Mouse (Mus musculus): ENCODE measurements around the gene Pde6d. TPM values are rescaled to one million over a fixed set of nuclear protein-coding genes. Genes with fewer than 3 reads are reported as not detected.

Pde6d gene
- polyA plus RNA-seq, 1 experiment from 2014 or later: 128 TPM

DNA sequence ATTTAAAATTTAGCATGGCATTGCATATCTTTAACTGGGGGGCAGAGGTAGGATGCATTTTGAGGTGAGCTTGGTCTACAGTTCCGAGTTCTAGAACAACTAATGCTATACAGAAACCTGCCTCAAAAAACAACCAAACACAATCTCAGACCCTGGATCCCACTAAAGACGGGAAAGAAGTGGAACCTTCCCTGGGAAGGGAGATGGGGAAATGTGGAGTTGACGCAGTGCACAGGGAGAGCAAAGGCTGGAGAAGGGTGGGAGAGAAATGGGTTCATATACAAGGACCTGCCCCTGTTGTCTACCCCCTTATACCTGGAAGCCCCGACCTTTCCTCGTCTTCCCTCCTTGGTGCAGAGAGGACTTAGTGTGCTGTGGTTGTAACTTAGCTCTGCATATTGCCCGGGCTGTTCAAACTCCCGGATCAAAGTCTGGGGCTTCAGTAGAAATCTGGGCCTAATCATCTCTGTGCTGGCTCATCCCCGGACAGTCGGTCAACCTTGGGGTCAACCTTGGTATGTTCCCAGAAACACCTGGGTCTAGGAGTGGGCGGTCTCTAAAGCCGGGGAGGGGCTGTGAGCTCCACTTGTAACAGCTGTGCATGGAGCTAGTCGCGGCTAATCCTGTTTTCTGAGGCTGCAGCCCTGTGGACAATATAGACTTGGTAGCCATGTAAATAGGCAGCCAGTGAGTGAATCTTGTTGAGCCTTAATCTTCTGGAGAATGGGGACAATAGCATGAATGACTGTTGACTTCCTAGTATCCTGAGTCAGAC, 50.7 kb downstream of the Pde6d start:
- no peaks in the 10 kb centered on the region for H3K9me3 ChIP-seq (replicated peaks)
- H3K36me3 ChIP-seq: peaks cover 19% of the 10 kb centered on the region
- H3K27ac ChIP-seq (replicated peaks): peak overlapping the region; percentile 67
- 7% methylated on average over 13 of the region's 13 CpGs for WGBS
- peak overlapping the region; percentile 9; the same call in 1 of the 2 replicates for H3K4me3 ChIP-seq (replicated peaks)
- H3K27me3 ChIP-seq (replicated peaks): no peaks in the 10 kb centered on the region
- ATAC-seq (ENCODE audit: low FRiP score): no peak
- peaks cover 39% of the 10 kb centered on the region for H3K4me1 ChIP-seq
- H3K4me2 ChIP-seq: peak overlapping the region; percentile 43
- peak overlapping the region; percentile 26; the same call in 1 of the 2 replicates for H3K9ac ChIP-seq (replicated peaks)

DNA sequence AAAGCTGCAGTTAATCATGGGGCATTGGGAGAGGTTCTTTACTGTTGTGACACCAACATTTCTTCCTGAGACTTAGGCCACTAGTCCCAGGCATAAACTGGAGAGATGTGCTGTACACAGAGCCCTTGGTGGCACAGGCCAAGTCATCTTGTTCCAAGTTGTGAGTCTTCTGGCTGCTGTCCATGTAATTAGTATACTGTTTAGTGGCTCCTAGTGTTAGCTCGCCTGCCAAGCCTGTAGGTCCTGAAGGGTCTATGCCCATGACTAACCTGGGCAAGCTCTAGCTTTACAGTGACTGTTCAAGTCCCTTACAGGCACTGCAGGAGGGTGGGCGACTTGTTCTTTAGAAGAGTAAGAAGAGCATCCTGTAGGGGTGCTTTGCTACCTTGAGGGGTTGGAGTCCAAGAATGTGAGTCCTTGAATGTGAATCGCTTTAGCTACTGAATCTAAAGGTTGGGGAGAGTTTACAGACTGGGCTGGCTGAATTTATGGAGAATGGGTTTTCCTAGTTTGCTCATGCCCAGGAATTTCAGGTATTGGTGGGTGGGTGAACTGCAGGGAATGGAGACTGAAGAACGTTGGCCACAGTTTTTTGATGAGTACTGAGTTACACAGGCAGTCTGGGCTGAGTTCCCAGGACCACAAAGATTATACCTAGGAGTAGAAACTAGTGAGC, 51.4 kb downstream of the Pde6d start:
- Histone ChIP-seq H3K27ac (replicated peaks) (peak overlapping the region; percentile 67), H3K4me3 (replicated peaks) (peak overlapping the region; percentile 3), H3K36me3 (peaks cover 19% of the 10 kb centered on the region), H3K4me1 (peaks cover 39% of the 10 kb centered on the region), H3K9ac (replicated peaks) (peak overlapping the region; percentile 5; the same call in 1 of the 2 replicates), H3K4me2 (peak overlapping the region; percentile 22), H3K9me3 (replicated peaks) (no peaks in the 10 kb centered on the region), H3K27me3 (replicated peaks) (no peaks in the 10 kb centered on the region)
- 16% methylated on average over 4 of the region's 4 CpGs for WGBS
- ATAC-seq (ENCODE audit: low FRiP score): no peak

GRCm38 (mm10) chr1:86529590-86529989, 52.8 kb downstream of the Pde6d start:
- no peak for ATAC-seq (ENCODE audit: low FRiP score)
- Histone ChIP-seq H3K27ac (replicated peaks) (peak overlapping the region; percentile 100; the same call in 1 of the 2 replicates), H3K4me2 (peak overlapping the region; percentile 89), H3K9me3 (replicated peaks) (no peaks in the 10 kb centered on the region), H3K27me3 (replicated peaks) (no peaks in the 10 kb centered on the region), H3K36me3 (peaks cover 19% of the 10 kb centered on the region), H3K4me1 (peaks cover 44% of the 10 kb centered on the region), H3K9ac (replicated peaks) (peak overlapping the region; percentile 82), H3K4me3 (replicated peaks) (peak overlapping the region; percentile 83)
- WGBS: 33% methylated on average over 4 of the region's 4 CpGs

DNA sequence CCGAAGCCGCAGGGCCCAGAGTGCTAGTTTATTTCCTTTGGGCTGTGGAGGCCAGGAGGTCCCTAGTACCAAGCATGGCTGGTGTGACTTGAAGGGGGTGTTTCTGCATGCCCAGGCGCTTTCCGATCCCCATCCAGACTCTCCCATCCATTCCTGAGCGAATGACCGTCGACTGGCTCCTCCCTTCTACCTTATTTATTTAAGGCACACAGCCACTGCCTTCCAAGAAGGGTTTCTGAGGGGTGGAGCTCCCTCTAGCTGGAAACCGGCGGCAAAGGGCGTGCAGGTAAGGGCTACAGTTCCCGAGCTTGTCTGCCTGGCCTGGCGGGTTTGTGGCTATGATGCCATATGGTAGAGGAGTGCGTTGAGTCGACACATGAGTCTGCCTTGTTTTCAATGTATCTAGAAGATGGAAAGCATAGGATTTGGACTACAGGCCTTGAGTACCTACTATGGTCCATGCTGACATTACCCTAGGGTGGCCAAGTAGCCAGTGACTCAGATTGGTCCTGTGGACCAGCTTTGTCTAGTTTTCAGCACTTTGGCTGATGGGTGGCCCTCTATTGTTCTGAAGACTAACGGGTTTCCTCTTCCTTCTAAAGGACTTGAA, 53.8 kb downstream of the Pde6d start:
- peak overlapping the region; percentile 100 for H3K27ac ChIP-seq (replicated peaks)
- H3K9me3 ChIP-seq (replicated peaks): no peaks in the 10 kb centered on the region
- peaks cover 19% of the 10 kb centered on the region for H3K36me3 ChIP-seq
- under 1% methylated on average over 15 of the region's 15 CpGs for WGBS
- peak overlapping the region; percentile 83 for H3K4me3 ChIP-seq (replicated peaks)
- no peaks in the 10 kb centered on the region for H3K27me3 ChIP-seq (replicated peaks)
- peaks cover 52% of the 10 kb centered on the region for H3K4me1 ChIP-seq
- H3K9ac ChIP-seq (replicated peaks): peak overlapping the region; percentile 82
- ATAC-seq (ENCODE audit: low FRiP score): no peak
- peak overlapping the region; percentile 89 for H3K4me2 ChIP-seq

DNA sequence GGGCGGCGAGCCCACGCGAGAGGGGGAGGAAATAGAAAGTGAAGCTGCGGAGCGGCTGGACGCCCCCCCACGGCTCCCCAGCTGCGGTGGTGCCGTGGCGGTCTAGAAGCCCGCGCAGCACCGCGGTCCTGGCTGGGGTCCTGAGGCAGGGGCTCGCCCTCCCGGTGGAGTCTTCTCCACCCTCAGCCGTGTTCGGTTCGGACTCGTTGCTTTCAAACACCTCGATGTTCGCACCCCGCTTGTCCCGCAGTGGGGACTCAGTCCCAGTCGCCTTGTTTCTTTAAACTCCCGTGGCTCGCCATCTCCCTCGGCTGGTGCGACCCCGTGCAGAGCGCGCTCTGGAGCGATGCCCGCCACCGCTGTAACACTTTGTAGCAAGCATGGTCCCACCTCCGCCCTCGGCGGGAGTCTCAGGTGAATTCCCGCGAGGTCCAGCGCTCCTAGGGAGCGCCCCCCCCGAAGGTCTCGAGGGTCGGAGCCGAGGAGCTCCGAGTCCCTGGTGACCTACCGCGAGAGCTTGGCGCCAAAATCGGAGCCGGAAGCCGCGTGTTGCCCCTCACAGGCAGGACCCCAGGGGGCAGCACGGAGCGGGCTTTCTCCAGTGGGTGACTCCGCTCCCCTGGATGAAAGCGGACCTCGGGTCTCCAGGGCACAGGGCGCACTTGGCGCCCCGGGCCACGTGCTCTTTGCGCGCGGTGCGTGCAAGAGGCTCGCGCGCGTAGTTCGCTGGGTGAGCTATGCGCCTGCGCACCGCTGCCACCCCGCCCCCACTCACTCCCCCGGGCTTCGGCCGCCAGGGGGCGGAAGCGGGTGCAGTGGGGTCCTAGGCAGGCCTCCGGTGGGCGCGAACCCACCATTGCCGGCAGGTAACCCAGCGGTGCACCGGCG, 54.6 kb downstream of the Pde6d start:
- H3K4me2 ChIP-seq: peak overlapping the region; percentile 89
- peaks cover 50% of the 10 kb centered on the region for H3K4me1 ChIP-seq
- under 1% methylated on average over 85 of the region's 89 CpGs for WGBS
- no peaks in the 10 kb centered on the region for H3K27me3 ChIP-seq (replicated peaks)
- peak overlapping the region; percentile 100 for H3K27ac ChIP-seq (replicated peaks)
- H3K9ac ChIP-seq (replicated peaks): peak overlapping the region; percentile 82
- no peaks in the 10 kb centered on the region for H3K9me3 ChIP-seq (replicated peaks)
- H3K4me3 ChIP-seq (replicated peaks): peak overlapping the region; percentile 83
- peak; percentile 4; the same call in 1 of the 2 replicates for ATAC-seq (ENCODE audit: low FRiP score)
- H3K36me3 ChIP-seq: peaks cover 19% of the 10 kb centered on the region

GRCm38 (mm10) chr1:86526789-86527598, 55.4 kb downstream of the Pde6d start:
- WGBS: under 1% methylated on average over 110 of the region's 111 CpGs
- Histone ChIP-seq H3K9me3 (replicated peaks) (no peaks in the 10 kb centered on the region), H3K36me3 (peaks cover 19% of the 10 kb centered on the region), H3K27me3 (replicated peaks) (no peaks in the 10 kb centered on the region), H3K9ac (replicated peaks) (peak overlapping the region; percentile 82), H3K4me1 (peaks cover 50% of the 10 kb centered on the region), H3K27ac (replicated peaks) (peak overlapping the region; percentile 100), H3K4me2 (peak overlapping the region; percentile 89), H3K4me3 (replicated peaks) (peak overlapping the region; percentile 83)
- ATAC-seq (ENCODE audit: low FRiP score): peak; percentile 0; the same call in 1 of the 2 replicates

DNA sequence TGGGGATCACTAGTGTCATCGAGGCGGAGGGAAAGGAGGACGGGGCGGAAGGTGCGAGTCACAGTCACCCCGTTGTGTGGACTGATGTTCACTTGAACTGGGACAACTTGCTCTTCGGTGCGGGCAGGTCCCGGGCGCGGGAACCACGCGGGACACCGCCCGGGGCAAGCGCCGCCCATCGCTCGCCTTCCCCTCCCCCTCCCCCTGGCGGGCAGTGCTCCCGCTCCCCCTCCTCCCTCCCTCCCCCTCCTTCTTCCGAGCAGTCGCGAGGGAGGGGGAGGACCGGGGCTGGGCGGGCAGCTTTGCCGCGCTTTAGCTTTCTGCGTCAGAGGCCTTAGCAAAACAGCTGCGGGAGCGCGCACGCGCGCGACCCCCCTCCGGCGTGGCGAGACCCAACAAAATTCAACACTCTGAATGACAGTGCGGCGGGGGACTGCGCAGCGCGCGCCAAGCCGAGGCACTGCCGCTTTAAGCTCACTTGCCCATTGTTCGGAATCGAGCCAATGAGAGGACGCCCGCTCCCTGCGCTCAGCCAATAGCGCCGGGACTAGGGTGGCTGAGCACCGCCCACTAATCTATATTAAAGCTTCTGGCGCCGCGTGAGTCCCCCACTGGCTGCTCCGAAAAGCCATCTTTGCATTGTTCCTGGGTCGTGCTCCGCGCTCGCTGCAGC, 56.2 kb downstream of the Pde6d start, which contains the start of gene Ptma:
TSS of gene Ptma (plus strand) at position 611 of the 673 bp plus-strand sequence.
- Histone ChIP-seq H3K27ac (replicated peaks) (peak within 1 kb of the TSS; percentile 100), H3K9ac (replicated peaks) (peak within 1 kb of the TSS; percentile 82), H3K9me3 (replicated peaks) (no peaks in the 10 kb centered on the region), H3K4me1 (peaks cover 43% of the 10 kb centered on the region), H3K36me3 (peaks cover 13% of the 10 kb centered on the region), H3K27me3 (replicated peaks) (no peaks in the 10 kb centered on the region), H3K4me3 (replicated peaks) (peak within 1 kb of the TSS; percentile 83), H3K4me2 (peak within 1 kb of the TSS; percentile 95)
- under 1% methylated on average over 52 of the region's 63 CpGs for WGBS
- peak; percentile 93 for ATAC-seq (ENCODE audit: low FRiP score)

DNA sequence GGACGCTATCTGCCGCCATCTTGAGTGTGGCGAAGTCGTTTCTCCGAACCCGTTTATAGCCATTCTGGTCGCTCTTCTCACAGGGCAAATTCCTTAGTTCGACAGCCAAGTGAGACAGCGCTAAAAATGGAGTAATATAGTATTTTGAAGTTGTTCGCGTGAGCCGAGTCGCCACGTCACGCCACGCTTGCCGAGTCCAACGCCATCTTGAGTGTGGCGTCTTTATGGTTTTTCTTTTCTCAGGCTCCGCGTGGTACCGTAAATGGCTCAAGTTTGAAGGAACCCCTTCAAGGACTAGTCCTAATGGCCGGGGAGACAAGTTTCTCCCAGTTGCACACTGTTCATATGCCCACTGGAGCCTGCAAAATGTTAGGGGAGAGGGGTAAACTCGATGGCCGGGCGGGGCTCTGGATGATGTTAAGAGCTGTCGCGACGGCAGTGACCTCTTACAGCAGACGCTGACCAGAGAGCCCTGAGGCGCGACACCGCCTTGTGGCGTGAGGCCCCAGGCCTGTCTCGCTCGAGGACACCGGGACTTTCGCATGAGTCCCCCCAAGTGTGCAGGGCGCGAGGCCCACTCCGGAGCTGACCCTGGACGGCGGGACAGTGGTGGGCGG, 56.8 kb downstream of the Pde6d start:
- Histone ChIP-seq H3K4me1 (peaks cover 37% of the 10 kb centered on the region), H3K9me3 (replicated peaks) (no peaks in the 10 kb centered on the region), H3K4me3 (replicated peaks) (peak overlapping the region; percentile 83), H3K27me3 (replicated peaks) (no peaks in the 10 kb centered on the region), H3K36me3 (peaks cover 7% of the 10 kb centered on the region), H3K9ac (replicated peaks) (peak overlapping the region; percentile 73), H3K27ac (replicated peaks) (peak overlapping the region; percentile 100), H3K4me2 (peak overlapping the region; percentile 95)
- peak; percentile 17 for ATAC-seq (ENCODE audit: low FRiP score)
- WGBS: under 1% methylated on average over 43 of the region's 44 CpGs

DNA sequence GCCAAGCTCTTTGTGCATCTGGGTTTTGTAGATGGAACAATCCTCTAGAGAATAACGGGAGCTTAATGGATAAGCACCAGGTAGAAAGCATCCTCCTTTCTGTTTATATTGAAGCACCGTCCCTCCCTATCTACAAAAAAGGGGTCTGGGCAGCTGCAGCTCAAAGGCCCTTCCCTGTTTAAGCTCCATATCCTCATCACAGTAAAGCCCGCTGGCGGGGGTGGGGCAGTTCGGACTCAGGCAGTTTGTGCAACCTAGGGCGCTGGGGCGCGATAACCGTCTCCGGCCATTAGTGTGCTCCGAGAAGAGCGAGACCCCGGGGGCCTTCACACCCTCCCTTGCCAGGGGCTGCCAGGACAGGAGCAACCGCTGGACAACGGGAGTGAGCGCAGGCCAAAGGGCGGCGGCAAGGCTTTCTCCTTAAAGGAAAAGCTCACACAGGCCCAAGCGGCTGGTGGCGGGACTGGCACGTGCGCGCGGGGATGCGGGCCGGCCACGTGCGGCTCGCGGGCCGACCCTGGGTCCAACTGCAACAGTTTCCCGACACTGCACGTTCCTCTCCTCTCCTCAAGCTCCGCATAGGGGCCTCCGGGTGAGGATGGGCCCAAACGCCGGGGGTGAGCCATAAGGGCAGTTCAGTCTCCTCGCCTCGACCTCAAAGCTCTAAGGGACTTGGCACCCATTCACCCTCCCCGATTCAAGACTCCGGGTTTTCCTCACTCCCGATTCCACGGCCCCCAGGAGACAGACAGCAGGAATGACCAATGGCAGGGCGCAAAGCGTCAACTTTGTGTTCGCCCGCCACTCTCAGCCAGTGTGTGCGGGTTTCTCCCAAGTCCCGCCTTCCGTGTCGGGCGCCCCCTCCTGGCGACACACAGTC, 57.6 kb downstream of the Pde6d start:
- Histone ChIP-seq H3K36me3 (peaks cover 6% of the 10 kb centered on the region; the same call in 1 of the 2 replicates), H3K4me3 (replicated peaks) (peak overlapping the region; percentile 83)

More for the DNA sequence above, 57.6 kb downstream of the Pde6d start:
- Histone ChIP-seq H3K27ac (replicated peaks) (peak overlapping the region; percentile 100), H3K9me3 (replicated peaks) (no peaks in the 10 kb centered on the region), H3K4me1 (peaks cover 35% of the 10 kb centered on the region), H3K9ac (replicated peaks) (peak overlapping the region; percentile 73), H3K4me2 (peak overlapping the region; percentile 95), H3K27me3 (replicated peaks) (no peaks in the 10 kb centered on the region)
- ATAC-seq (ENCODE audit: low FRiP score): peak; percentile 79
- under 1% methylated on average over 53 of the region's 53 CpGs for WGBS
